Mouse (Mus musculus): ENCODE measurements at regions not wholly inside any gene's neighbourhood (a gene's known extent, or its start where the extent isn't known, plus 50 kb on each side); places are given as distances from the start of the nearest gene placed in this dataset.

DNA sequence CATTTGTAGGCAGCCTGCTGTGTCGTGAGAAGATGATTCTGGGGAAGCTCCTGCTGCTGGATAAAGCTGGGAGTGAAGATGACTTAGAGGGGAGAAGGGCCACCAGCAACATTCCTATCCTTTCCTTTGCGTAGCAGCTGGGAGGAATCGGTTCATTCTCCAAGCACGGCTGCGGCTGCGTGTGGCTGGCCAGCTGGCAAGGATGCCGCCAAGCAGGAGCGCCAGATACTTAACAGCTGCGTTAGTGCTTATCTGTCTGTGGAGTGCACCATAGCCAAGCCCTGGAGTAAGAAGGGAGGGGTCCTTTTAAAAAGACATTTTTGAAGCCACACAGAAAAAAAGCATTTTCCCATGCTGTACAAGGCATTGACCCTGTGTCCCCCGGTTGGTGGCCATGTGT is 361.4 kb upstream of the Arglu1 start:
- no peak for ATAC-seq (ENCODE audit: extremely low read depth, insufficient number of reproducible peaks, low FRiP score, poor library complexity, severe bottlenecking)

DNA sequence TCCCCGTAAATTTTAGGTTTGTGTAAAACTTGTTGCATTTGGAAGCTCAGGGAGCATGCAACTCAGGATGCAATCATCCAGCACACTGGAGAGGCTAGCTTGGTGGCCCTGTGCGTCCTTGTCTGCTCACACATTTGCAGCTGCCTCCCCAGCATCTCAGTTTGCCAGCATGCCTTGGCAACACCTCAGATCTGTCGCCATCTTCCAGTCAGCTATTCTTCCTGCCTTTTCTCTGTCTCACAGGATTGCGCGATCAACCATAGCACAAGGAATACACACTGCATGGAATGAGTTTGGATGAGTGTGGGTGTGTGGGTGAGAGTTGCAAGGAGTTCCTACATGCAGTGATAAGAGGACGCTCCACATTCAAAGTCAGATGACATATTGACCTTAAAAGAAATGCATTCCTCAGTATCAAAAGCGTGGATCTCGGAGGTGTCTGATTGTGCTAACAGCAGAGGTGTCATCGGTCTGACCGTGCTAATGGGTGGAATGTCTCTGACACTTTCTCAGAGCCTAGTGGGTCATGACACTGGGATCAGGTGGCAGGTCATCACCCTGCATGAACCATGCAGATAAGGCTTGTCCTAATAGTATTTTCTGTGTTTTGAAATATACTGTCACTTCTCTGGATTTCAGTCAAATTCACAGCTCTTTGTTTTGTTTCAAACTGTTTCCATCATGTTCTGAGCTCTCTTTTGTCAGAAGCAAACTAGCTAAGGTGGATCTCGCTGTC is 360.6 kb upstream of the Arglu1 start:
- ATAC-seq (ENCODE audit: extremely low read depth, insufficient number of reproducible peaks, low FRiP score, poor library complexity, severe bottlenecking), result no peak

DNA sequence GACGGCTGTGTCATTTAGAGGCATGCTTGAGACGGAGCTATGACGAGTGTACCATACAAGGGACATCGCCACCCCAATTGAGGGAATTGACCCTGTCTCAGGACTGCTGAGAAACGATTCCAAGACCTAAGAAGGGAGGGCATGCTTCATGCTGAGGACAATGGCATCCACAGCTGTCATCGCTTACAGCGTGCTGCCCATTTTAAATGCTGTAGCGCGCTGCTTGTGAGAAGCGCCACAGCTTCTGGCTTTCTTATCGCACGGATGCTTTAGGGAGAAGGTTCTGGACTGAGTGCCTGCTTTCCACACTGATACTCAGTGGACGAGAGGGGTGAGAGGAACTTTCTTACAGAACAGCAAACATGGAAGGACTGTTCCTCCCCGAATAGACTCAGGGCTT is 357.8 kb upstream of the Arglu1 start:
- ATAC-seq (ENCODE audit: extremely low read depth, insufficient number of reproducible peaks, low FRiP score, poor library complexity, severe bottlenecking), result no peak

DNA sequence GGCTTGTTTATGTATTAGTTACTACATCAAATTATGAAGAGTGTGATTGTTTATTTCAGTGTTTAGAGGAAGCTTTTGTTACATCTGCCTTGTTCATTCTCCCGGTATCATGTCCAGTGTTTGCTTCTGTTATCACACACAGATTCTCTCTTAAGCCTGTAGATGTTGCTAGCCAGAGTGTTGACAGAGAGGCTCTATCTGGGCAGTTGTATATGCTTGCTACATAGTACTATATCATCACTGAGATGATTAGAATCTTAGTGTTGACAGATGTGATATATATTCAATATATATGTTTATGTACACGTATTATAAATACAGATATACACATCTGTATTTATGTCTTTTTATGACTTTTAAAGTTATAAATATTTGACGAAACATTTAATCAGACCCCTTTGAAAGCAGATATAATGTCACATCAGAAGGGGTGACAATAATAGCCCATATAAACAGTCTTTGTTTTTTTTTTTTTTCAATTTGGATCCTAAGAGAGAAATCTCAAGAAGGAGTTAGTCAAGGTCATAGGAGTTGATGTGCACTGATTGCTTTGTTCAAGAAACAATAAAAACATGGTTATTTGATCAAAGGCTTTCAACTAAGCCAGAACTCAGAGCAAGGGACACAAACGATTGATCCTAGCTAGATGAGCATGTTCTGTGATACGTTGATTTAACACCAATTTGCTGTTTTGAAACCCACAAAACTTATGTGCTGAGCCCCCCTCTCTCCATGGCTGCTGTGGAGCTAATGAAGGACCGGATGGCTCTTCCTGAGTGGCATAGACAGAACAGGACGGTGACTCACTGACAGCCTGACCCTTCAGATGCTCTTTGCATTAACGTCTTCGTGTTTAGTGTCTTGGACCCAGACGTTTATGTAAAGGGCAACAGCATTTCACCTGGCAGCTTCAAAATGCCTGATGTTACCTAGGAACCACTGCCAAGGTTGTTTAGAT is 352.8 kb upstream of the Arglu1 start:
- no peak for ATAC-seq (ENCODE audit: extremely low read depth, insufficient number of reproducible peaks, low FRiP score, poor library complexity, severe bottlenecking)

DNA sequence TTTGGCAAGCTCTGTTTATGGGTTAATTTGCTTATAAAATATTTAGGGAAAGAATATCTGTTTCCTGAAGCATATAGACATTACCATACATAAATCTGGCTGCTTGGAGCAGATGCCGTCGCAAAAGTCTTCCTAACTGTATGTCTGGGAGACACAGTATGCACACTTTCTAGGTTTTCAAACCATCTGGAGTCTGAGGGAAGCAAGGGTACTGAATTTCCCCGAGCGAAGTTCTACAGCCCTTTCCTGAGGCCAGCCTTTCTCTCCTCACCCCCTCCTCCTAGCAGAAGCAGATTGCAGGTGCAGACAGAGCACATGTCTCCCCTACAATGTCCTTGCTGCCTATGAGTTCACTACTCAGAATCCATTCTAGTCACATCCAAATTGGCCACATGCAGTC is 338.8 kb upstream of the Arglu1 start:
- no peak for ATAC-seq (ENCODE audit: extremely low read depth, insufficient number of reproducible peaks, low FRiP score, poor library complexity, severe bottlenecking)

DNA sequence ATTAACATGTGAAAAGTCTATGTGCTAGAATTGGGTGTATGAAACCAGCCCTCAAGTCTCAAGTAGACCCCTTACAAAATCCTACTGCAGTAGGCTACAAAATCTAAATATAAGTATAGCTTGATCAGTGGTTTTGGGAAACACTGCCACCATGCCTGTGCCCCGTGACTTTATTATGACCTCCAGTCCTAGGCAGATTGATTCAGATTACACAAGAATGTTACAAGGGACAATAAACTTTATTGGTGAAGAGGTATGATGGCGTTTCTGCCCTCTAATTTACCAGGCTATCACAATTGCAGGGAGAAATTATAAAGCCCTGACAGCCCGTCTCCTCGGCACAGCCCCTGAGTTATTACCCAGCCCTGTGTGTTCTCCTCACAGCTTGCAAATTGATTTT is 337.4 kb upstream of the Arglu1 start:
- no peak for ATAC-seq (ENCODE audit: extremely low read depth, insufficient number of reproducible peaks, low FRiP score, poor library complexity, severe bottlenecking)

DNA sequence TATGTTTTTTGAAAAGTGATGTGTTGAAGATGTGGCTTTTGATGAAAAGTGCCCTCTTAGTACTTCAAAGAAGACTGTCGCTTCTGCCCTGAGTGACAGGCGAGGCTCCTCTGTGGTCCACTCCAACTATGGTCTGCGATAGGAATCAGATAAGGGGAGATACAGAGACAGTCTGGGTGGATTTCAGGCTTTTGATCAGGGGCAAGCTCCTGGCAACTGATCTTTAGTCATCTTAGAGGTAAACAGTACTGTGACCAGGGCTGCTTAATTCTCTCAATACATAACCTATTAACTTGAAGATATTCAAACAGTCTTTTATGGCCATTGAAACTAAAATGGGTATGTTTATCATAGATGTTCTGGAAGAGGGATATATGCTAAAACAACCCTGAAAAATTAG is 335.6 kb upstream of the Arglu1 start:
- no peak for ATAC-seq (ENCODE audit: extremely low read depth, insufficient number of reproducible peaks, low FRiP score, poor library complexity, severe bottlenecking)

DNA sequence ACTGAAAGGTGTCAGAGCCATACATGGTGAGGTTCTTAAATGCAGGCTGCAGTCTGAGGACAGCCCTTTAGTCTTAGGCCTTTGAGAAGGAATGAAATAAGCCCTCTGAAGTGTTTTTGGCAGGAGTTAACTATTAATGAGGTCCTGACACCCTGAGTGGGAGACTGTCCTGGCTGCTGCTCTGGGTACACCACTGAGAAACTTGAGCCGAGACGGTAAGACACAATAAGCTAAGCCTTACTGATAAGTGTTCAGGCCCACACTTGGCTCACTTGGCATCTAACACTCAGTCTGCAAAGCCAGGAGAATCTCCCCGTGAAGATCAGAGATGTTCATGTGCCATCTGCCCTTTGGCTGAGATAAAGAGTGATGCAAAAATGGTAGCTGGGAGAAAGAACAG is 335.1 kb upstream of the Arglu1 start:
- no peak for ATAC-seq (ENCODE audit: extremely low read depth, insufficient number of reproducible peaks, low FRiP score, poor library complexity, severe bottlenecking)

DNA sequence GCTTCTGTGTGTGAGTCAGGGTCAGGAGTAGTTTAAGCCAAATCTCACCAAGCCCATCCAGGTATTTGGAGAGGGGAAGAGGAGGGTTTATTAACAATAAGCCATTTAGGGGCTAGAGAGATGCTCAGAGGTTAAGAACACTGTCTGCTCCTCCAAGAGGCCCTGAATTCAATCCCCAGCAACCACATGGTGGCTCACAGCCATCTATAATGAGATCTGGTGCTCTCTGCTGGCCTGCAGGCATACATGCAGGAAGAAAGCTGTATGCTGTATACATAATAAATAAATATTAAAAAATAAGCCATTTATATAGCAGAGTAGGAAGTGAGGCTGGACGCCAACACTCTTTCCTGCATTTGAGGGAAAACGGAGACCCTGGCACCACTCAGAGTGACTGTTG is 330.4 kb upstream of the Arglu1 start:
- ATAC-seq (ENCODE audit: extremely low read depth, insufficient number of reproducible peaks, low FRiP score, poor library complexity, severe bottlenecking), result no peak

DNA sequence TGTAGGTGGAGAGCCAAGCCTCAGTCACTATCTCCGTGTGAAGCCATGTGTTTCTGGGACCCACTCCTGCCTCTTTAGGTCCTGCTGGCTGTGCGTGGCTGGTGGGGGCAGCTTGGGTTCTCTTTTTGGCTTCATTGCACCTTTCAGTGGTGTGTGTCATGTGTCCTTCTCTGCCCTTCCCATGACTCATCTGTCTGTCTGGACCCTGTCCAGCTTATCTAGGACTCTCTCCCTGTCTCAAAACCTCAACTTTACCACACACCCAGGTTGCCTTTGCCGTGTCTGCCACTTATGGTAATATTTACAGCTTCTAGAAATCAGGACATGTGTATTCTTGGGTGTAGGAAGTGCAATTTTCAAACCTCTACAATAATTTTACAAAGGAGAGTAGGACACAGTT is 329.9 kb upstream of the Arglu1 start:
- no peak for ATAC-seq (ENCODE audit: extremely low read depth, insufficient number of reproducible peaks, low FRiP score, poor library complexity, severe bottlenecking)

DNA sequence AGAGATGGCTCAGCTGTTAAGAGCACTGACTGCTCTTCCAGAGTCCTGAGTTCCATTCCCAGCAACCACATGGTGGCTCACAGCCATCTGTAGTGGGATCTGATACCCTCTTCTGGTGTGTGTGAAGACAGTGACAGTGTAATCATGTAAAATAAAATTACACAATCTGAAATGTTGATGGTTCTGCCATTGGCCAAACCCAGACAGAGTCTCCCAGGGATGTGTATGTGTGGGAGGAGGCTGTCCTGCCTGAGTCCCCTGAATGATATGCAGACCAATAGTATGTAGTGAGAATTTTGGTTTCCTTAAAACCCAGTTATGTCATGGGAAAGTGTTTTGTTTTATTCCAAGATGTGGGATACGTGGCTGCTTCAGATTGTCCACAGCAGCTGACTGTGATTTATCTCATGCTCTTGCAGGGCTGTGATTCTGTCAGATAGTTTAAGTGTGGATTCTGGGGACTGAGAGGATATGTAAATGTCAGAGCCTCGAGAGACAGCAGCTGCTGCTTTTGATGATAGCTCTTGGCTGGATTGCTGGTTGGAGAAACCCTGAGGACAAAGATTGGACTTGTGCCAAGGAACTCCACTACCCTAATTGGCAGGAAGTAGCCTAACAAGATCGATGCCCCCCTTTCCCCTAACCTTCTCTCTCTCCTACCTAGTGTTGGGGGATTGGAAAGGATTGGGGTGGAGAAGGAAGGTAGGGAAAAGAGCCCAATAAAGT is 321.6 kb upstream of the Arglu1 start:
- ATAC-seq (ENCODE audit: extremely low read depth, insufficient number of reproducible peaks, low FRiP score, poor library complexity, severe bottlenecking), result no peak

DNA sequence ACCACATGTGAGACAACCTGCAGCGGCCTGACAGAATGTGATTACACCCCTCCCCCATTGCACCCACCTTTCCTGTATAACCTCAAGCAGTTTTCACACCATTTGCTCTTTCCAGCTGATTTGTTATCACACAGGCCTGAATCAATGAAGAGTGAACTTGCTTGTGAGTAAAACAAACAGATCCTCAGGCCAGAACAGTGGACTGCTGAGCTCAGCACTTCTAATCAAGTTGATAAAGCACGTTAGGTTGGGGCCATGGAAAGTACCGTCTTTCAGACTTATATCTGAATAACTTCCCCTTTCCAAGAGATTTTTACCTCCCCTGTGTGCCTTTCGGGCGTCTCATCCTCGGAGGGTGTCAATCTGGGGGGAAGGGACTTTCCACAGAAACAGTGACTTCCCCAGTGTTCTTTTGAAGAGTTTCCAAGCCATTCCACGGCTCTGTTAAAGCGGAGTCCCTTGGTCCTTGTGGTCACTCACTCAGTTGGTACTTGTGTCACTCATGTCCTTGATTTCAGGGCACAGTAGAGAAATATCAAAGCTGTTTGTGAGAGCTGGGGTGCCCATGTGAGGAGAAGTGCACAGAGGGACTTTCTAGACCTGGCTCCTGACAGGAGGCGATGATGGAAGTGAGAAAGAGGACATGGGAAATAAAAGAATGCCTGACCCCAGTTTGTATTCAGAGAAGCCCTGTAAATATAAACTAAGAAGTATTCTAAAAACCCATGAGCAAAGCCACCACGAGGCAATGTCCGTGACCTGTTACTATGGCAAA is 317.9 kb upstream of the Arglu1 start:
- ATAC-seq (ENCODE audit: extremely low read depth, insufficient number of reproducible peaks, low FRiP score, poor library complexity, severe bottlenecking), result no peak

DNA sequence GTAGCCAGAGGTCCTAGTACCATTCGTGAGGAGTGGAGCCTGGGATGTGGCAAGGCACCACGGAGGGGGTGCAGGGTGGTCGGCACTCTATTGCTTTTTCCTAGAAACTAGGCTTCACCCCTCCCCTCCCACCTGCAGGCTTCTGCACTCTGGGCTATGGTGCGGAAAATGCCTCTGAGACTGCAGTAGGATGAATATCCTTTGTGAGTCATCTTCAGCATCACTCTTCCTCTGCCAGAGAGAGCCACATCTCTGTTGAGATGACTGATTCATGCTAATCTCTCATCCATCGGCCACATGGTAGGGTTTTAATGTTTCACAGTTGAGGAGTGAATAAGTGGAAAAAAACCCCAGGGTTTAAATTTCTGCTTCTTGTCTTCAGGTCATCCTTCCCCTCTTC is 309.6 kb upstream of the Arglu1 start:
- ATAC-seq (ENCODE audit: extremely low read depth, insufficient number of reproducible peaks, low FRiP score, poor library complexity, severe bottlenecking), result no peak

DNA sequence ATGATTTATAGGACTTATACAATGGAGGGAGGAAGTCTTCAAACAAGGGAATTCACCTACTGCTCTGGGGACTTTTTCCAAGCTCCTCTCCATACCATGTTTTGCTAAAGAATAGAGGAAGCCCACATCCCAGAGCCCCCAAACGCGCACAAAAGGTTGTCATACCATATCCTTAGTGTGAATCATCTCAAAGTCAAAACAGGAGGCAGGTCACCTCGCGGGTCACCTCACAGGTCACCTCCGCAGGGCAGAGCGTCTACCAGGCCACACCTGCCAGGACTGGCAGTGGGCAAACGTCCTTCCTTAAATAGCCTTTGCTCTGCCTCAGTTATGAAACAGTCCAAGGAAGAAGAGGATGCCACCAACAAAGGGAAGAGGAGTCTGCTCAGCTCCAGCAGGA is 307.3 kb upstream of the Arglu1 start:
- ATAC-seq (ENCODE audit: extremely low read depth, insufficient number of reproducible peaks, low FRiP score, poor library complexity, severe bottlenecking), result no peak

DNA sequence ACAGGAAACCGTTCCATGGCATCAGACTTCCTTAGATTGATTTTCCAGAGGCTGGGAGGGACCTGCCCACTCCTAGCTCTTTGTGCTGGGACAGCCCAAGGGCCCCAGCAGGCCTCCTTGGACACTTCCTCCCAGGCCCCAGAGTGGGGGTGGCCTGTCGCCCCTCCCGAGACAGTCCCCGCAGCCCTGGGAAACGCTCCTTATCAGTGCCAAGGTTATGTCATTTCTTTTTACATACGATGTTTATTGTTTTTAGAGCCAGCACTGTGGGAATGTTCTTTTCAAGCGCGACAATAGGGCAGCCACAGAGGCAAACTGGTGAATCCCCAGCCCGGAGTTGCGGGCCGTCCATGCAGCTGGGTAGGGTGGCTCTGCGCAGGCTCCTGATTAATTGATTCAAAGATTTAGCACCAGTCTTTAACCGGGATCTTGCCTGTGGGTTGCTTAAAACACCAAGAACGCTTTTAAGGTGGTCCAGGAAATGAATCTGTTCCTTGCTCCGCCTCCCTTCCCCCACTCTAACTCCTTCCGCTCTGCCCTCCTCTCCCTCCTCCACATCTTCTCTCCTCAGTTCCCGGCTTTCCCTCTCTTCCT is 304.4 kb upstream of the Arglu1 start:
- no peak for ATAC-seq (ENCODE audit: extremely low read depth, insufficient number of reproducible peaks, low FRiP score, poor library complexity, severe bottlenecking)

DNA sequence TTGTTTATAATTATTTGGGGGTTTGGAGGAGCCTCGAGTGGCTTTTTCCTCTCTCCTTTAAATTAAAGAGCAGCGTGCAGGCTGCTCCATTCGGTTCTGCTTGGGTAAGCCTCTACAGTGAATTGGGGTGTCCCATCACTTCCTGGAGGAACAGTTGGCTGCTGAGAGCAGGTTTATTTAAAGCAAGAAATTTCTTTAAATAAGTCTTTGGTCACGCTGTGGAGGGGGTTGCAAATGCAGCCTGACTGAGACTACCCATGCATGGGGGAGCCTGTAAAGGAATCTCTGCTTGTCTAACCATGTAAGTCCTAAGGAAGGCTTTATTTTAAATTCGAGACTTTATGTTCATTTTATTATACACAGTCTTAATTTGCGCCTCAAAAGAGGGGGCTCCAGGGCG is 303.7 kb upstream of the Arglu1 start:
- no peak for ATAC-seq (ENCODE audit: extremely low read depth, insufficient number of reproducible peaks, low FRiP score, poor library complexity, severe bottlenecking)

DNA sequence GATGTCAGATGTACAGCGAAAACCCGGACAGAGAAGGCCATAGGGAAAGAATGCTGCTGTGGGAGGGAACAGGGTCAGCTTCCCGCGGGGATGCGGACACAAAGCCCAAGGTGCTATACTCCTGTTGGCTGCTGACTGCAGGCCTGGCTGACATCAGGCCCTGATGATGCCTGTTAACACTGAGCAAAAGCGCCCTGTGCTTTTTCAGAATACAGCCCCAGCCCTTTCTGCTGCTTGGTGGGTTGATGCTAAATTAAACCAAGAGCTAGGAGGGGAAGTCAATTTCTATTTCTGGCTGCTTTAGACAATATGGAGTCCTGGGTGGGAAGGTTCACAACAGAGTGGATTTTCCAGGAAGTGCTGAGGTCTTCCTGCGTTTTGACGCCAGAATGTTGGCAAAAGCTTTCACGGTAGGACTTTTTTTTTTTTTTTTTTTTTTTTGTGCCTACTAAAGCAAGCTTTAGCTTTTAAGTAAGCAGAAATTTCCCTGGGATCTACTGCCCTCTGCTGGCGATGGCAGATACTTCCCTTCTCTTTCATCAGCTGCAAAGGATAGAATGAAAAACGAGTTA is 302.2 kb upstream of the Arglu1 start:
- no peak for ATAC-seq (ENCODE audit: extremely low read depth, insufficient number of reproducible peaks, low FRiP score, poor library complexity, severe bottlenecking)

DNA sequence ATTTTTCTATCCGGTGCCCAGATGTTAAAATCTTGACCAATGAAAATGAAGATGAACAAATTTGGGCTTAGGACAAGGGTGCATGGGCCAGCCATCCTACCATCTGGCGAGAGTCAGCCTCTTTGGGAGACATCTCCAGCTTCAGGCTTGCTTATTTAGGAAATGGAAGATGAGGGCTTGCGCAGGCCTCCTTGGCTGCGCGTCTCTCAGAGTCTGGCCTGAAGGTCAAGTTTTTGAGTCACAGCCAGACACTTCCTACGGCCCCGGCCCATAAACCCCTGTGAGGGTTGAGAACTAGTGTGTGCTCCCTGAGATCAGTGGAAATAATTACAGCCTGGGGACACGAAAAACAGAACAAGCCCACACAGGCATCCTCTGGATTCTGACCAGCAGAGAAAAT is 300.7 kb upstream of the Arglu1 start:
- ATAC-seq (ENCODE audit: extremely low read depth, insufficient number of reproducible peaks, low FRiP score, poor library complexity, severe bottlenecking), result no peak

Data from neutrophil, adult 5-6 weeks (primary cell).